Mouse (Mus musculus) layer of hippocampus, adult 9-11 months (tissue): ENCODE results near the gene Rps3a1.

Experiments
- DNase-seq: peaks from one replicate; pipeline ENCODE4 v3.0.0; 2022

Gene Rps3a1

DNA sequence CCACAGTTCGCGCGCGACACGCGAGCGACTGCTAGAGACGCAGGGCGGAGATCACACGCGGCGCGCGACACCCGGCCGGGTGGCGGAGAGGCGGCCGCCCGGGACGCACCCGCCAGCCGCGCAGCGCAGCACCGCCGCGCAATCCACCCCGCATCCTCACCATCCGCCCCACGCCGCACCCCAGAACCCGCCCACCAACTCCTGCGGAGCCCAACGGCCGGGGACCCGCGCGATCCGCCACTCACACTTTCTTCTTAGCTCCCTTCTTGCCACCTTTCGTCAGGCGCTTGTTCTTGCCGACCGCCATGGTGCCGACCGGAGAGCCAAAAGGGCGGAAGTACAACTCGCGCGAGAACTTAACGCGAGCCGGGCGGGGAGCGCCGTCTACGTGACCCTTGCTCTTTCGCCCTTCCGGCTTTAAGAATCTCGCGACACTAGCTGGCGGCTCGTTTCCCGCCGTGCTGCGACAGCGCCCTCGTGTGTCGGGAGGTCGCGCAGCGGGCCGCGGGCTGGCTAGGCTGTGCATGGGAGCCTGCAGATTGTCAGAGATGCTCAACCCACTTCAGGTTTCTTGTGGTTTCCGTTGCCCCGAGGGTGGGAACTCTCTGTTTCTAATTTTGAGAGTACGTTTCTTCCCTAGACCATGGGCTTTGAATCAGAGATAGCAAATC, at the start of gene Rps3a1:
Rps3a1 (minus strand) TSS at position 440 of the 671 bp plus-strand sequence.
- peak; percentile 97 for DNase-seq

- DNase-seq, result no peak
Observed at GRCm38 (mm10) chr3:86187736-86188389, 45.4 kb upstream of the Rps3a1 start.

DNA sequence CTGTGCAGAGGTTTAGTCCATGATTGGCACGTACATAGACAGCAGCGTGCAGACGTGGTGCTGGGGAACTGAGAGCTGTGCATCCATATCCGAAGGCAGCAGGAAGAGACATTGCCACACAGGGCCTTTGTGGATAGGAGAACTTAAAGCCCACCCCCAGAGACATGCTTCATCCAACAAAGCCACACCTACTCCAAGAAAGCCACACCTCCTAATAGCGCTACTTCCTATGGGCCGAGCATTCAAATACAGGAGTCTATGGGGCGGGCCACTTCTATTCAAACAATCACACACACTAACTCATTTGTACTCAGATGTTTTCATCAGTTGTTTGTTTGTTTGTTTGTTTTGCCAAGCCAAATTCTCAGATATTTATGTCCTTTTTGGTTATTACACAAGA, 42.0 kb upstream of the Rps3a1 start:
- no peak for DNase-seq

- DNase-seq, result no peak
Observed at GRCm38 (mm10) chr3:86181107-86181506, 38.6 kb upstream of the Rps3a1 start.

DNA sequence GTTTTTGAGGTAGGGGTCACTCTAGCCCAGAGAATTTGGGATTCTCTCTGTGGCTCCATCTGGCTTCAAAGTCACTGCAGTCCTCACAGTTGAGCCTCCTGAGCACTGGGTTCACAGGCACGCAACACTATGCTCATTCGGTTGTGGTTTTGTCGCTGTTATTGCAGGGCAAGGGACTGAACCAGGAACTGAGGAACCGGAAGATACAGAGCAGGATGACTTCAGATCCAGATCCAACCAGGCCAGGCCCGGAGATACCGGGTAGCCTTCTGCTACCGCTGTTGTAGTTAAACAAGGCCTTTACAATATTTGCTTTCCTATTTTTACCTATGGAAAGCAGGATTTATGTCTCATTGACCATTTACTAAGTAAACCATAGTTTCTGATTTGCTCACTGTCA, 37.2 kb upstream of the Rps3a1 start:
- no peak for DNase-seq

- no peak for DNase-seq
Observed at GRCm38 (mm10) chr3:86168841-86169425, 26.4 kb upstream of the Rps3a1 start.

- DNase-seq, result no peak
Observed at GRCm38 (mm10) chr3:86149521-86149920, 7.0 kb upstream of the Rps3a1 start.

DNA sequence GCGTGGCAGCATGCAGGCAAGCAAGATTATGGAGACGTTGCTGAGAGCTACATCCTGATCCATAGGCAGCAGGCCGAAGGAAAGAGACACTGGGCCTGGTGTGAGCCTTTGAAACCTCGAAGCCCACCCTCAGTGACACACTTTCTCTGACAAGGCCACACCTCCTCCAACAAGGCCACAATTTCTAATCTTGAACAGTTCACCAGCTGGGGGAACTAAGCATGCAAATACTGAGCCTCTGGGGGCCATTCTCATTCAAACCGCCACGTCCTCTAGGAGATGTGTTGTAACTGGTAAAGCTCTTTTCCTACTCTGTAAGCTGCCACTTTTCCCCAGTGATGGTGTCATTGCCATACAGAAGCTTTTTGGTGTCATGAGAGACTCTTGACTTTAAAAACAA, 6.6 kb upstream of the Rps3a1 start:
- DNase-seq, result no peak

- no peak for DNase-seq
Observed at GRCm38 (mm10) chr3:86143343-86143742, 841 bp upstream of the Rps3a1 start.

DNA sequence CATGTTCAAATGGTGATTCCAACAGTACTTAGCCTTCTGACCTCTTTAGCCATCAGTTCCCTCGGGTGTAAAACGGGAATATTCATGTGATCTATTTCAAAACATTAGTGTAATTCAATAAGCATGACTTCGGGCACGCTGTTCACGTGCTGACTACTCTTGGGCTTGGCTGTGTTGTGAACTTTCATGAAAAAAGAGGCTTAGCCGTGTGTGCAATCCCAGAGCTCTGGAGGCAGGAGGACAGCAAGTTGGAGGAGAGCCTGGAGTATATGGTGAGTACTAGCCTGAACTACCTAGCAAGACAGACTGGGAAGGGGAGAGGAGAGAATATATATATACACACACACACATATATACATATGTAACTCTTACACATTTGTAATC, 424 bp upstream of the Rps3a1 start:
- no peak for DNase-seq

- no peak for DNase-seq
Observed at GRCm38 (mm10) chr3:86141886-86142262, 628 bp downstream of the Rps3a1 start.

DNA sequence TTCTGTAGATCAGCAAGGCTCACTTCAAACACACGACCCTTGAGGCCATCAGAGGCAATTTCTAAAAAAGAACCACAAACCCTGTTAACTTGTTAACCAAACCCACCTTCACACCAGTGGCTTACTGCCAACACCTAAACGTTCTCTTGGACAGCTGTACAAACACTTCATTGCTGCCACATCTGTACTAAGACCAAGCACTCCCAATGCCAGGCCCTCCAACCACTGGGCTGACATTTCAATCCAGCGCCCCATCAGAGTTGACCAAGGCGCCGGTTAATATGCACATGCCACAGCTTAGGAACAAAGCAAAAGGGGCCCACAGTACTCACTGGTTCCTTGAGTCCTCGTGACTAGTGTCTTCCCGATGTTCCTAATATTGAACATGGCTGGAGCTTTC, 1.1 kb downstream of the Rps3a1 start:
- no peak for DNase-seq

DNA sequence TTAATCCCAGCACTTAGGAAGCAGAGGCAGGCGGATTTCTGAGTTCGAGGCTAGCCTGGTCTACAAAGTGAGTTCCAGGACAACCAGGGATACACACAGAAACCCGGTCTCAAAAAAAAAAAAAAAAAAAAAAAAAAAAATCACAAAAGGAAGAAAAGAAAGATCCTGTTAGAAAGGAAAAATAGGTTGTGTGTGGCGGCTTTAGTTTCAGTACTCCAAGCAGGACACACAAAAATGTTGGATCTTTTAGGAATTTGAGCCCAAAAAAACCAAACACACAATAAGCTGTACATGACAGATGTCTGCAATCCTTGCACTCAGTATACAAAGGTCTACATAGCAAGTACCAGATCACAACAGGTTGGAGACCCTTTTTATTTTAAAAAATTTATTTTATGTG, 2.8 kb downstream of the Rps3a1 start:
- DNase-seq, result no peak

DNA sequence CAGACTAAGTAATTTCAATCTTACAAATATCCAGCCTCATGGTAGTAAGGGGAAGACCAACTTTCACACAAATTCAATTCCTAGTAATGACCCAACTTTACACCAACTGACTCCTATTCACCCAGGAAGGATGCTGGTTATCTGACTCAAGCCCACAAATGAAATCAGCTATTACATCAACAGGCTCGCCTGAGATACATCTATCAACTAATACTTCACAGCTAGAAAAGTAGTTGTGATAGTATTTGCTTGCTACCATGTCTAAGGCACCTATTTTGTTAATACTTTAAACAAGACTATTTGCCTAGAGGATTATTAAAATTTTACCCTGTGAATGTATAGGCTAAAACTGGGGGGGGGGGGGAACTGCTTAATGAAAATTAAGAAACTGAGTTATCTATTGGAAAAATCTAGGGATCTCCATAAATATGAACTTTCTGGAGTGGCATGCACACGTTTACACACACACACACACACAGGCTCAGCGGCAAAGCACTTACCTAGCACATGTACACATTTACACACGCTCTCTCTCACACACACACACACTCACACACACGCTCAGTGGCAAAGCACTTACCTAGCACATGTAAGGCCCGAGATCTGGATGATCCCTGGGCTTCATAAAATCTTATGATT, 5.4 kb downstream of the Rps3a1 start:
- DNase-seq, result no peak

GRCm38 (mm10) chr3:86135886-86136563, 6.5 kb downstream of the Rps3a1 start:
- DNase-seq, result no peak

GRCm38 (mm10) chr3:86134939-86135638, 7.4 kb downstream of the Rps3a1 start:
- no peak for DNase-seq

DNA sequence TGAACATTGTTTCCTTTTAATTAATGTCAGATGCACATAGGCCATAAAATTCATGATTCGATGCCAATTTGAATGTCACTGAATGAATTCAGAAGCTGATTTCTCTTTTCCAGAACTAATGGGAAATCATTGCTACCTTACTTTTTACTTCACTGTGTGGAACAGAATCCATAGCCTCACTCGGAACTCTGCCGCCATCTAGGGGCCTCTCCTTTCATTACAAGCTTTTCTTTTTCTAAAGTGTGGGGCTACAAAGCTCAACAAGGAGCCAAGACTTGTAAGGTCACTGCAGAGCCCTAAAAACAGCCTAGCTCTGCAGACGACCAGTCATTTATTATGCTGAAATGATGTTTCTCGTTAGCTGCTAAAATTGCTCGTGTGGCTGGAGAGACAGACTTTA, 12.7 kb downstream of the Rps3a1 start:
- DNase-seq, result peak; percentile 40

DNA sequence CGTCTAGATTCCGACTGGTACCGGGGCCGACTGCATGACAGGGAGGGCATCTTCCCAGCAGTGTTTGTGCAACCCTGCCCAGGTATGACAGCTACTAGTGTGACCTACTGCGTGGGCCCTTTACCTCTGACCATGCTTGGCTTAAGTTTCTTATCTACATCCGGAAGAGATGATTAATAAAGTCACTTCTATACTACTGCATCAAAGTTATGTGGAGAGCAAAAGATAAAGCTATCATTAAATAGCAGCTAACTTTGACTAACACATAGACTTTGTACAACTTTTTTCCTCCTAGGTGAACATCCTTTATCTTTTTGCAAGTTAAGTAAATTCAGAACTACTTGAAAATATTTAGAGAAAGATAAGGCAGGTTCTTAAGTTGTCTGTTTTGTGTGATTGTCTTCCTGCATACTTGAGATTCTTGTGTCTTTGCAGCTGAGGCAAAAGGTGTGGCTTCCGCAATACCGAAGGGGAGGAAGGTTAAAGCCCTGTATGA, 19.2 kb downstream of the Rps3a1 start:
- DNase-seq, result no peak

DNA sequence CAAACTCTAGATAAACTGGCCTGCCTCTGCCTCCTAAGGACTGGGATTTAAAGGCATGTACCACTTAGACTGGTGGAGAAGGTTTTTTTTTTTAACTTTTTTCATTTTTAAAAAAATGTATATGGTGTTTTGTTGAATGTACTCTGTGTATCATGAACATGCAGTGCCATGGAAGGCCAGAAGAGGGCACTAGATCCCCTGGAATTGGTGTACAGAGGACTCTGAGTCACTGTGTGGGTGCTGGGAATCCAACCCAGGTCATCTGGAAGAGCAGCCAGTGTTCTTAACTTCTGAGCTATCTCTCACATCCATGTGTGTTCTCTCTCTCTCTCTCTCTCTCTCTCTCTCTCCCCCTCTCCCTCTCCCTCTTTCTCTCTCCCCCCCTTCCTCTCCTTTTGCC, 20.3 kb downstream of the Rps3a1 start:
- DNase-seq, result no peak

GRCm38 (mm10) chr3:86119237-86119932, 23.1 kb downstream of the Rps3a1 start:
- DNase-seq, result no peak

- DNase-seq, result no peak
Observed at GRCm38 (mm10) chr3:86116951-86117350, 25.6 kb downstream of the Rps3a1 start.
